Mouse (Mus musculus) thymus, postnatal 25 days (tissue): ENCODE results near the gene Egln1.

ENCODE experiments used
- DNase-seq: peaks from one replicate; pipeline ENCODE4 v3.0.0; 2022

The Egln1 gene

DNA sequence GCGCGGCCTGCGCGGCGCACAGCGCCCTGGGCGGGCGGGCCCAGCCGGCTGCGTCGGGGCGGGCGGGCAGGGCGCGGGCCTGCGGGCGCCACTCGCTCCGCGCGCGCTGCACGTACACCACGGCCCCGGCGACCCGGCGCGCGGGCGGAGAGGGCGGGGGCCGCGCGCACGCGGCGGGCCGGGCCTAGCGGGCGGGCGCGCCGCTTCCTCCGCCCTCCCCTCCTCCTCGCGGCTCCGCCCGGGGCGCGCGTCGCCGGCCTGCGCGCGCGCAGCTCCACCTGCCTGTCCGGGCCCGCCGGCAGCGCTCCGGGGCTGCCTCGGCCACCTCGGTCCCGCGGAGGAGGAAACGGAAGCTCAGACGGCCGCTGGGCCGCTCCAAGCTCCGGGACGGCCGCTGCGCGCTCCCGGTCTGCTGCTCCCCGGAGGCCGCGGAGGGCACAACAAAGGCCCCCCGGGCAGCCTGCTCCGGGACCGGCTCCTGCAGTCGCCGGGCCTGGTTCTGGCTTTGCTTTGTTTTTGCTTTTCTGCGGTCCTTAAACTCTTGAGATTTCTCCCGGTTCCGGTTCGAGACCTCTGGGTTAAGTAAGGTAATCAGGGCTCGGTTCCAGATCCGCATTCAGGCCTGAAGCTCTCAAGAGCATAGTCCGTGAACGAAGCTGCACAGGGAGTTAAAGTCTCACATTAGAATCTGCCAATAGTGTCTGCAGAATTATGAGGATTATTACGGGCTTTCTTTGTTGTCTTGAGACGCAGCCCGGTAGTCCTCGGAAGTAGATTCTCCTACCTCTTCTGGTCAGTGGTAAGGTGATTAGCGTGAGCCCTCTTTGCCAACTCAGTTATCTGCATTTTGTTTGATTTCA, at the start of gene Egln1:
TSS of gene Egln1 (minus strand) at position 116 of the 860 bp plus-strand sequence.
- DNase-seq, result peak; percentile 85

DNA sequence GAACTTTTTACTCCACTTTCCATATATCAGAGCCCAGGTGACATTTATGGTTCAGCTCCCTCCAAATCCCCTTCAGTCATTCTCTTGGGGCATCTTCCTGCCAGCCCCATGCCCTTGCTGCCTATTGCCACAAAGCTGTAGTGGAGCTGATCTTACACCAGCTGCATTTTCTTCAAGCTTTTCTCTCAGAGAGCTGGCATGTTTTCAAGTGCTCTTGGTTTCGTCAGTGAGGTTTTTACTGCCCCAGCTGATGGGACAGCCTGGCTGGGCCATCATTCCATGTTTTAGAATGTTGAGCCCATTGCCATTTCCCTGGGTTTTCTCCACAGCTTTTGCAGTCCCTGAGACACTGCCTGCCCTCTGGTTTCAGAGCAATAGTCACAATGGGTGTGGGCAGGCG, 46.7 kb upstream of the Egln1 start:
- DNase-seq, result no peak

DNA sequence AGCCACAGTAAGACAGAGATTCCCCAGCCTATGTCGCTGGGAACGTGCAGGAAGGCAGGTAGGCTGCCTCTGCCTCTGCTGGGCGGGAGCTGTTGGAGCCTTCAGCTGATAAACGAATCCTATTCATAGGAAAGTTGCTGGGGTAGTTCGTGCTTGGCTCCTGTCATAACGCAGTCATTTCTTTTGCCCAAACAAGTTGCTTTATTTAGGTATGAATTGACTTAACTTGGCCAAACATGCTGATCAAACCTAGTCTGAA, 42.5 kb upstream of the Egln1 start:
- DNase-seq, result no peak

- DNase-seq, result no peak
These were observed 42.0 kb upstream of the Egln1 start for GRCm38 (mm10) chr8:124990923-124991667.

- DNase-seq, result no peak
These were observed 31.7 kb upstream of the Egln1 start for GRCm38 (mm10) chr8:124980828-124981227.

GRCm38 (mm10) chr8:124980036-124980435, 30.9 kb upstream of the Egln1 start:
- peak; percentile 24 for DNase-seq

- DNase-seq, result peak; percentile 40
These were observed 28.9 kb upstream of the Egln1 start for GRCm38 (mm10) chr8:124978026-124978425.

GRCm38 (mm10) chr8:124976211-124976610, 27.1 kb upstream of the Egln1 start:
- DNase-seq, result no peak

DNA sequence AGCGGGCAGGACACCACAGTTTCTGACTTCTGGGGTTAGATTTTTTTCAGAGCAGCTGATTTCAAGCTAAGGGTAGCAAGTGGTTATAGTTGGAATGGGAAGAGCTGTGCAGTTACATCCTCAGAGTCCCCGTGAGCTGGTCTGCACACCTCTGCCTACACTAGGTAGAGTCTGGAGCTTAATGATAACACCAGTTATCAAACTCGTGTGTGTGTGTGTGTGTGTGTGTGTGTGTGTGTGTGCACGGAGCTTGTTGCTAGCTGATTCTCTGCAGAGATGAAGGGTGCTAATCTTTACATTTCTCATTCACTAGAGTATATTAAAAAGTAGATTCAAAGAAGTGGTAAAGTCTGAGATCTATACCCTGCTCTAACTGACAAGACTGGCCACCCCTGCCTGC, 25.1 kb upstream of the Egln1 start:
- DNase-seq, result no peak

- no peak for DNase-seq
These were observed 24.1 kb upstream of the Egln1 start for GRCm38 (mm10) chr8:124973221-124973620.

DNA sequence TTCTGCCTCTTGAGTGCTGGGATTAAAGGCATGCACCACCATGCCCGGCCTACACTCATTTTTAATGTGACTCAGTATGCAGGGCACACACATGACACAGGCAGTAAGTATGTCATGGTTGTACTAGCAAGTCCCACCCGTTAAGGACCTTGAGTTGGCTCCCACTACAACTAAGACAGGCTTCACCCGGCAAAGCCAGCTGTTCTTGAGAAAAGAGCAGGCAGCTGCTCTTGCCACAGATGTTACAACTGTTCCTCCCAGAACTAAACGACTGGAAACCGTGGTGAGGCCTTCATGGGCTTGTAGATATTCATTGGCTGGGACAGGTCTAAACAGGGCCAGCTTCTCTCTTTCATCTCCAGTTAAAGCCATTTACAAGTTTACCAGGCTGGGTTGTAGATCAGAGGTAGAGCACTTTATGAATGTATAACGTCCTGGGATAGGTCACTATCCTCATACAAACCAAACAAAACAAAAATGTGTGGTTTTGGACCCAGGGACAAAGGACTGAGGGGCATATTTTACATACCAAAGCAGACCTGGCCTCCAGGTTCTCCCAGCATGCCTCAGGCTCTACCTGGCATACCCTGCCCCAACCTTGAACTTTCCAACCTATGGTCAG, 21.3 kb upstream of the Egln1 start:
- peak; percentile 31 for DNase-seq

- no peak for DNase-seq
These were observed 15.8 kb upstream of the Egln1 start for GRCm38 (mm10) chr8:124964966-124965365.

DNA sequence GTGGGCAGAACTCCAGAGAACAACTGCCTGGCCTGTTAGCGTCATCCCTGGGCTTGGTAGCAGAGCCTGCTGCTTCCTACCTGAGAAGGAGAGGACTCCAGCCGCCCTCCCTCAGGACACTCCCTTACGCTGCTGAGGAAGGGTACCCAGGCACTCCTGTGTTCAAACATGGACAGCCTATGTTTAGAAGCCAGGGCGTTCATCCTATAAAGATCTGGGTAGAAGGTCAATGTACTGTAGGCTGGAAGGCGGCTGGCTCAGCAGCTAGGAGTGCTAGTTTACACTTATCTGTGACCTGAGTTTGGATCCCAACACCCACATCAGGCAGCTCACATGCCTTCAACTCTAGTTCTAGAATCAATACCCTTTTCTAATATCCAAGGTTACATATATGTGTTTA, 14.1 kb upstream of the Egln1 start:
- DNase-seq, result no peak

DNA sequence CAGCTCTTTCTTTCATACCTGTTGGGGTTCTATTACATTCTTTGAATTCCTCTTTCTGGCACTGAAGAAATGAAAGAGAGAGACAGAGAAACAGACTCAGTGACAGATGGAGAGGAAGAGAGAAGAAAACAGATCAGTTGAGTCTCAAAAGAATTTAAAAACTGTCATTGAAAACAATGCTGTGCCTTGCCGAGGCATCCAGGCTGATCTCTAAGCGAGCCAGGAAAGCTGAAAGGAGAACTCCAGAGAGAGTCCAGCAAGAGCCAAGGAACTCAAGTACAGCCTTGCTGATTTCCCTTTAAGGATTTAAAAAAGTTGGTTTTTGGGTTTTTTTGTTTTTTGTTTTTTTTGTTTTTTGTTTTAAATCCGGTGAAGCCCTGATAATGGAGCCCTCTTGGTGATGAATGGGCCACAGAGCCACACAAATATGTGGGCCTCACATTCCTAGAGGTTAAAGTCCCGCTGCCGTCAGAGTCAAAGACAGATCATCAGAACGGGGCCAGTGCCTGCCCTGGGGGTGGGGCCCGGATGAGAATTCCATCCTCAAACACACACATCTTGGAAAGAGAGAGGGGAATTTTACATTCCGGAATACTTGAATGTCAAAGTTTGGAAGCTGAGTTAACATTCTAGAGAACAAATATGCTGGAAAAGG, 11.2 kb upstream of the Egln1 start:
- DNase-seq, result no peak

- DNase-seq, result peak; percentile 31
These were observed 10.5 kb upstream of the Egln1 start for GRCm38 (mm10) chr8:124959462-124960225.

DNA sequence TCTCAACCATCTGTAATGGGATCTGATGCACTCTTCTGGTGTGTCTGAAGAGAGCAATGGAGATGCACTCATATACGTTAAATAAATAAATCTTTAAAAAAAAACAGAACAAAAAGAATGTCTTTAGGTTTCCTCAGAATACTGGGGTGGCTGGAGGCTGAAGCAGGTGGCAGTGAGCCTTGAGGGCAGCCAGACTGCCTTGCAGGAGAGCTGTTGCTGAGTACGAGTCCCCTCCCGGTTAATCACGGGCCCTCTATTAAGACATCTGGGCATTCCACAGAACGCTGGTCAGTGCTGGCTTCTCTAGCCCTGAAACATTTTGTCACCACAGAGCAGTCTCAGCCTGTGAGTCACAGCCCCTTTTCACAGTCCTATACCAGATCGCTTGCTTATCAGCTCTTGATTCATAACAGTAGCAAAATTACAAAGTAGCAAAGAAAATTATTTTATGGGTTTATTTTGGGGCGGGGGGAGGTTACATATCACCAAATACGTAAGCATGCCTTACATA, 5.5 kb upstream of the Egln1 start:
- DNase-seq, result no peak

GRCm38 (mm10) chr8:124953188-124953587, 4.1 kb upstream of the Egln1 start:
- DNase-seq, result no peak

DNA sequence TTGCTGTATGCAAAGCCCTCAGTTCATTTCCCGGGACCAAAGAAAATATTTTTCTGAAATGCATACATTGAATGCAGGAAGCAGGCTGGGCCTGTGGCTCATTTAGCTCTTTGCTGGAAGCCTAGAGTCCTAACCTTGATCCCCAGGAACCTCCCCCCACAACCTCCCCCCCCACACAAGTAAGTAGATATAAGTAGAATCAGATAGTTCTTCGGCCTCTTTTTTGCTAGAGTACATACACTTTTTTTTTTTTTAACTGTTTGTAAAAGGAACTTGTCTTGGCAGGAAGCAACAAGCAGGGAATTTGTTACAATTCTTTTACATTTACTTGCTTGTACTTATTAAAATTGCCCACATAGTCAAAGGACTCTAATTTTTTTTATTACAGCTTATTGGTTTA, 1.7 kb upstream of the Egln1 start:
- no peak for DNase-seq

GRCm38 (mm10) chr8:124950069-124950456, 939 bp upstream of the Egln1 start:
- peak; percentile 29 for DNase-seq

DNA sequence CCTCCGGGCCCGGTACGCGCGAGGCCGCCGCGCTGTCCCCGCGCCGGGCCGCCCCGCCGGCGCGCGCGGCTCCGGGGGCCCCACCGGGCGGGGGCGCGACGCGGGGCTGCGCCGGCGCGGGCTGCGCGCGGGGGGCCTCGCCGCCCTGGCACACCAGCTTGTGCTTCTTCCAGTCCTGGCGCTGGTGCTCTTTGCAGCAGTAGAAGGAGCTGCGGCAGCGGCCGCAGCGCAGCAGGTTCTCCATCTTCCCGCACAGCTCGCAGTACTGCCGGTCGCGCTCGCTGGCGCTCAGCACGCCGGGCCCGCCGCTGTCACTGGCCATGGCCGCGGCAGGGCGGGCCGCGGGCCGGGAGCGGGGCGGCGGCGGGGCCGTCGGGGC, 402 bp downstream of the Egln1 start:
- peak; percentile 49 for DNase-seq

DNA sequence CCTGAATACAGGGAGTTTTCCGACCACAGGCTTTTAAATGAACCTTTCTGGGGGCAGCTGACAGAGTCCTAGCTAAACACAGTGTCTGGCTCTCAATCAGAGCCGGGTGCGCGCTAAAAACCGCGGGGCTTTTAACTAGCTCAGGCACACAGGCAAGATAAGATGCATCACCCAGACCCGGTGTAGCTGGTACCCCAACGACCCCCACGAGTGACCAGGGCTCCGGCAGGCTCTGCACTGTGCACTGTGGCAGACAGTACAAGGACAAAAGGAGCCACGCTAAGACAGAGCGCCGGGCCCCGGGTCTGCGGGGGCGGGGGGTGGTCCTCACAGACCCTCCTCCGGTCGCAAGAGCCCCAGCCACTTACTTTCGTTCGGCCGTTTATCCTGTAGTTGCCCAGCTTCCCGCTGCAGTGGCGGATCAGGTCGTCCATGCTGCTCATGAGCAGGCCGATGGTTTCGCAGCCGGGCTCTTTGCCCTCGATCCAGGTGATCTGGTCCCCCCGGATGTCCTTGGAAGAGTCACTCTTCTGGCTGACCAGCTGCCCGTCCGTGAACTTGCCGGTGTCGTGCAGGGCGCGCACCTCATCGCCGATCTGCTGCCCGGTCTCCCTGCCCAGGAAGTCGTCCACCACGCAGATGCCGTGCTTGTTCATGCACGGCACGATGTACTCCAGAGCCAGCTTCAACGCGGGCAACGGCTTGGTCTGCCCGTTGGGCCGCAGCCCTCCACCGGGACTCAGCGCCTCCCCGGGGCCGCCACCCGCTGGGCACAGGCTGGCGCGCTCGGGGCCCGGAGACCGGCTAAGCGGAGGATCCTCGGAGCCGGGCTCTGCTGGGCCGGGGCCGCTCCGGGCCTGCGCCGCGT, 1.0 kb downstream of the Egln1 start:
- peak; percentile 60 for DNase-seq

- DNase-seq, result no peak
These were observed 4.7 kb downstream of the Egln1 start for GRCm38 (mm10) chr8:124944406-124944805.
